Mouse (Mus musculus) lung, adult 2 months (tissue): ENCODE results near the gene Cep104.

Source experiments
- CTCF ChIP-seq: fragments of 200-500 bp; IDR thresholded peaks from 2 replicates; pipeline ENCODE4 v1.5.1; 2011; ENCODE audit warnings: mild to moderate bottlenecking, low read length, control low read depth; ENCODE audit not compliant: insufficient read depth
- POLR2A ChIP-seq: fragments of 200-500 bp; IDR thresholded peaks from 2 replicates; pipeline ENCODE4 v1.6.1; 2011; ENCODE audit warnings: low read depth, mild to moderate bottlenecking, control low read depth, low read length, borderline replicate concordance; ENCODE audit errors: extremely low read depth

GRCm38 (mm10) chr4:154037123-154037522, 62.1 kb downstream of the Cep104 start:
- TF ChIP-seq CTCF (no peak), POLR2A (no peak)
